Mouse (Mus musculus) intestine, embryonic 16.5 days (tissue): ENCODE data around the gene Il4ra. TPM values are rescaled to one million over a fixed set of nuclear protein-coding genes. Genes with fewer than 3 reads are reported as not detected.

Experiments
- ATAC-seq: fragments of 200-750 bp; cut with Nextera tagmentation; 2 replicates; pipeline ENCODE4 v1.8.0; 2017; ENCODE audit warnings: moderate TSS enrichment, moderate library complexity
- H3K27ac ChIP-seq: fragments of 300-500 bp; sonication (generic); 2 replicates; pipeline ENCODE4 v1.5.1; 2014; ENCODE audit warnings: mild to moderate bottlenecking, low read length
- H3K27me3 ChIP-seq: fragments of 300-500 bp; sonication (generic); replicated peaks from 2 replicates; pipeline ENCODE4 v1.6.1; 2014; ENCODE audit warnings: low read length, control low read depth, mixed read lengths; ENCODE audit not compliant: control insufficient read depth, insufficient read depth
- H3K36me3 ChIP-seq: fragments of 300-500 bp; sonication (generic); 2 replicates; pipeline ENCODE4 v1.6.1; 2014; ENCODE audit warnings: low read length, control low read depth; ENCODE audit not compliant: control insufficient read depth, insufficient read depth
- H3K4me1 ChIP-seq: fragments of 300-500 bp; sonication (generic); 2 replicates; pipeline ENCODE4 v1.6.1; 2014; ENCODE audit warnings: low read length, control low read depth, mixed read lengths; ENCODE audit not compliant: control insufficient read depth, insufficient read depth
- H3K4me2 ChIP-seq: fragments of 300-500 bp; sonication (generic); 2 replicates; pipeline ENCODE4 v1.6.1; 2014; ENCODE audit warnings: low read depth, low read length, control low read depth
- H3K4me3 ChIP-seq: fragments of 300-500 bp; sonication (generic); 2 replicates; pipeline ENCODE4 v1.5.1; 2014; ENCODE audit warnings: mild to moderate bottlenecking, low read length
- H3K9ac ChIP-seq: fragments of 300-500 bp; sonication (generic); 2 replicates; pipeline ENCODE4 v1.6.1; 2014; ENCODE audit warnings: low read depth, low read length
- H3K9me3 ChIP-seq: fragments of 300-500 bp; sonication (generic); 2 replicates; pipeline ENCODE4 v1.6.1; 2016; ENCODE audit warnings: low read length, control low read depth; ENCODE audit not compliant: control insufficient read depth
- WGBS: fragments of 180-500 bp; shearing (Covaris S2); extraction: QIAGEN DNeasy Blood & Tissue Kit; methylation state at CpG from one replicate; pipeline ENCODE4 v1.1.7; 2014; 5-methylcytosine and 5-hydroxymethylcytosine counted together
- polyA plus RNA-seq: library from polyadenylated mRNA; unstranded; fragments of >200 nt; fragmentation: Nextera tagmentation; extraction: Ambion mirVana; gene quantifications from 2 replicates; pipeline ENCODE4 v1.2.1, GENCODE M21; 2015

The Il4ra gene
- polyA plus RNA-seq, 1 experiment from 2014 or later, result 12.6 TPM

GRCm38 (mm10) chr7:125562413-125562812 is 10.5 kb downstream of the Il4ra start:
- no peak for ATAC-seq
- peaks cover 35% of the 10 kb centered on the region for H3K4me1 ChIP-seq
- H3K9me3 ChIP-seq, result no peaks in the 10 kb centered on the region
- no peak overlapping the region for H3K4me3 ChIP-seq
- WGBS, result 71% methylated on average over 4 of the region's 4 CpGs
- no peak overlapping the region for H3K4me2 ChIP-seq
- peaks cover 5% of the 10 kb centered on the region; the same call in 1 of the 2 replicates for H3K36me3 ChIP-seq
- no peak overlapping the region for H3K9ac ChIP-seq
- no peak overlapping the region for H3K27ac ChIP-seq
- no peaks in the 10 kb centered on the region for H3K27me3 ChIP-seq

GRCm38 (mm10) chr7:125563093-125563492 is 11.2 kb downstream of the Il4ra start:
- WGBS, result 83% methylated on average over 3 of the region's 3 CpGs
- ATAC-seq, result no peak
- Histone ChIP-seq H3K9me3 (no peaks in the 10 kb centered on the region), H3K4me3 (no peak overlapping the region), H3K27me3 (no peaks in the 10 kb centered on the region), H3K36me3 (peaks cover 5% of the 10 kb centered on the region; the same call in 1 of the 2 replicates), H3K4me1 (peaks cover 35% of the 10 kb centered on the region), H3K9ac (no peak overlapping the region), H3K27ac (no peak overlapping the region), H3K4me2 (no peak overlapping the region)

GRCm38 (mm10) chr7:125564316-125565024 is 12.6 kb downstream of the Il4ra start:
- Histone ChIP-seq H3K36me3 (peaks cover 10% of the 10 kb centered on the region), H3K27me3 (no peaks in the 10 kb centered on the region), H3K4me3 (no peak overlapping the region), H3K27ac (no peak overlapping the region), H3K9ac (no peak overlapping the region), H3K4me2 (no peak overlapping the region), H3K9me3 (no peaks in the 10 kb centered on the region), H3K4me1 (peaks cover 26% of the 10 kb centered on the region)
- no peak for ATAC-seq
- WGBS, result 72% methylated on average over 11 of the region's 11 CpGs

GRCm38 (mm10) chr7:125565516-125566285 is 13.8 kb downstream of the Il4ra start:
- no peak overlapping the region for H3K9ac ChIP-seq
- no peak for ATAC-seq
- no peak overlapping the region for H3K27ac ChIP-seq
- peaks cover 16% of the 10 kb centered on the region for H3K4me1 ChIP-seq
- H3K4me2 ChIP-seq, result no peak overlapping the region
- no peaks in the 10 kb centered on the region for H3K27me3 ChIP-seq
- no peaks in the 10 kb centered on the region for H3K9me3 ChIP-seq
- 67% methylated on average over 12 of the region's 12 CpGs for WGBS
- no peak overlapping the region for H3K4me3 ChIP-seq
- H3K36me3 ChIP-seq, result peaks cover 11% of the 10 kb centered on the region

GRCm38 (mm10) chr7:125566420-125566819 is 14.5 kb downstream of the Il4ra start:
- Histone ChIP-seq H3K4me3 (no peak overlapping the region), H3K4me1 (peaks cover 10% of the 10 kb centered on the region), H3K4me2 (no peak overlapping the region), H3K9ac (no peak overlapping the region), H3K9me3 (no peaks in the 10 kb centered on the region), H3K27ac (no peak overlapping the region), H3K27me3 (no peaks in the 10 kb centered on the region), H3K36me3 (peaks cover 13% of the 10 kb centered on the region)
- ATAC-seq, result no peak
- 59% methylated on average over 2 of the region's 2 CpGs for WGBS

DNA sequence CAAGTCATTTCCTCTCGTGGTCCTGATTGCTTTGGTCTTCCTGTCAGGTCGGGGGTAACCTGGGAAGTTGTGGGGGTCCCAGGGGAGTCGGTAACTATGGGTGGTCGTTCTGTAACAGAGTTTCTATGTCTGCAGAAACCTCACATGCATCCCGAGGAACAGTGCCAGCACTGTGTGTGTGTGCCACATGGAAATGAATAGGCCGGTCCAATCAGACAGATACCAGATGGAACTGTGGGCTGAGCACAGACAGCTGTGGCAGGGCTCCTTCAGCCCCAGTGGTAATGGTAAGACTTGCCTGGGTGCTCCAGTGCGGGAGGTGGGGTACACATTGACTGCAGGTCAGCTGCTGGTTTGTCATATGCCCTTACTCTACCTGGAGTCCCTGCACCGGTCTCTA is 17.0 kb downstream of the Il4ra start:
- Histone ChIP-seq H3K27ac (no peak overlapping the region), H3K9ac (no peak overlapping the region), H3K4me2 (no peak overlapping the region), H3K4me1 (peaks cover 6% of the 10 kb centered on the region; the same call in 1 of the 2 replicates), H3K4me3 (no peak overlapping the region), H3K36me3 (peaks cover 14% of the 10 kb centered on the region), H3K9me3 (no peaks in the 10 kb centered on the region), H3K27me3 (no peaks in the 10 kb centered on the region)
- ATAC-seq, result no peak
- WGBS, result 79% methylated on average over 8 of the region's 8 CpGs

GRCm38 (mm10) chr7:125571891-125572290 is 20.0 kb downstream of the Il4ra start:
- no peak overlapping the region for H3K27ac ChIP-seq
- no peak overlapping the region for H3K4me2 ChIP-seq
- no peaks in the 10 kb centered on the region for H3K27me3 ChIP-seq
- H3K9me3 ChIP-seq, result no peaks in the 10 kb centered on the region
- no peak overlapping the region for H3K9ac ChIP-seq
- peaks cover 14% of the 10 kb centered on the region for H3K36me3 ChIP-seq
- ATAC-seq, result no peak
- H3K4me1 ChIP-seq, result peaks cover 9% of the 10 kb centered on the region; the same call in 1 of the 2 replicates
- H3K4me3 ChIP-seq, result no peak overlapping the region
- 75% methylated on average over 19 of the region's 19 CpGs for WGBS

DNA sequence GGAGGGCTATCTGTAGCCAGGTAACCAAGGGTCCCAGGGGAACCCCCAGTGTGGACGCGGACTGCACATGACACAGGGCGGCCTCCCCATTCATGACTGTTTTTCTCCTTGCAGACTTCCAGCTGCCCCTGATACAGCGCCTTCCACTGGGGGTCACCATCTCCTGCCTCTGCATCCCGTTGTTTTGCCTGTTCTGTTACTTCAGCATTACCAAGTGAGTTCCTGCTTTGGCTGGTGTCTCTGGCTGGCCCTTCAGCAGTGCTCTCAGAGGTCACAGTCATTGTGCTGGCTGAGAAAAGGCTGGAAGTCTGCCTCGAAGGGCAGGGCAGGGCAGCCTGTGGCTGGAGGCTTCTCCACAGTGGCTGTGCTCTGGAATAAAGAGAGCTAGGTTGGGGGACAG is 20.8 kb downstream of the Il4ra start:
- Histone ChIP-seq H3K4me3 (no peak overlapping the region), H3K27me3 (no peaks in the 10 kb centered on the region), H3K36me3 (peaks cover 9% of the 10 kb centered on the region; the same call in 1 of the 2 replicates), H3K9ac (no peak overlapping the region), H3K4me2 (no peak overlapping the region), H3K4me1 (peaks cover 17% of the 10 kb centered on the region), H3K27ac (no peak overlapping the region), H3K9me3 (no peaks in the 10 kb centered on the region)
- WGBS, result 73% methylated on average over 6 of the region's 6 CpGs
- ATAC-seq, result no peak

DNA sequence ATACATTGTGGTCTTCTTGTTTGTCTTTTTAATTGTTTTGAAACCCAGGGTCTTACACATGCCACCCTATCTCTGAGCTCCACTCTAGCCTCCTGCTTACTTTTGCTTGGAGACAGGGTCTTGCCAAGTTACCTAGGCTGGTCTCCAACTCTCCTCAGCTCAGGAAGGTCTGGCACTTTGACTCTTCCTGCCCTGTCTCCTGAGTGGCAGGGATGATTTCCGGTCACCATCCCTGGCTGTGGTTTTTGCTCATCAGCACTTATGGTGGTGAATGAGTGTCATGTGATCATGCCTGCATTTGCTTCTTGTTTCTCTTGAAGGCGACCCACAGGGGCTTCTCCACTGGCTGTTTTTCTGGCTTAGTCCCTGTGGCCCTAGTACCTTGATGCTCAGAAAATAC is 21.9 kb downstream of the Il4ra start:
- Histone ChIP-seq H3K36me3 (peaks cover 9% of the 10 kb centered on the region; the same call in 1 of the 2 replicates), H3K9me3 (no peaks in the 10 kb centered on the region), H3K4me1 (peaks cover 21% of the 10 kb centered on the region), H3K27ac (no peak overlapping the region), H3K4me2 (no peak overlapping the region), H3K9ac (no peak overlapping the region), H3K4me3 (no peak overlapping the region), H3K27me3 (no peaks in the 10 kb centered on the region)
- no peak for ATAC-seq
- 73% methylated on average over 2 of the region's 2 CpGs for WGBS
